Mouse (Mus musculus) ES-Bruce4 (cell line): ENCODE data around the gene Tmem38a.

Experiments used
- CTCF ChIP-seq: IDR thresholded peaks from one replicate; pipeline ENCODE4 v1.8.1; 2011; ENCODE audit warnings: low read depth, low read length
- EP300 ChIP-seq: IDR thresholded peaks from 2 replicates; pipeline ENCODE4 v1.6.1; 2011; ENCODE audit warnings: low read depth, low read length; ENCODE audit not compliant: insufficient read depth
- POLR2A ChIP-seq: IDR thresholded peaks from one replicate; pipeline ENCODE4 v1.8.1; 2011; ENCODE audit warnings: low read length; ENCODE audit not compliant: insufficient read depth

GRCm38 (mm10) chr8:72539234-72539633 lies 32.6 kb upstream of the Tmem38a start:
- TF ChIP-seq CTCF (peak; percentile 68), POLR2A (no peak), EP300 (no peak)
